Mouse (Mus musculus) forebrain, postnatal 0 days (tissue): ENCODE measurements around the gene Nlrp4c. TPM values are rescaled to one million over a fixed set of nuclear protein-coding genes. Genes with fewer than 3 reads are reported as not detected.

Experiments
- ATAC-seq: fragments of 200-750 bp; cut with Nextera tagmentation; 2 replicates; pipeline ENCODE4 v1.8.0; 2017; ENCODE audit warnings: mild to moderate bottlenecking, moderate library complexity
- DNase-seq: peaks from one replicate; pipeline ENCODE4 v3.0.0-alpha.2; 2015
- H3K27ac ChIP-seq: fragments of 300-500 bp; sonication (generic); 2 replicates; pipeline ENCODE4 v1.5.1; 2014; ENCODE audit warnings: low read depth, mild to moderate bottlenecking, antibody characterized with exemption, low read length, moderate library complexity, mixed read lengths
- H3K27me3 ChIP-seq: fragments of 300-500 bp; sonication (generic); 2 replicates; pipeline ENCODE4 v1.6.1; 2014; ENCODE audit warnings: mild to moderate bottlenecking, low read length, mixed read lengths; ENCODE audit not compliant: insufficient read depth
- H3K36me3 ChIP-seq: fragments of 300-500 bp; sonication (generic); 2 replicates; pipeline ENCODE4 v1.6.1; 2014; ENCODE audit warnings: mild to moderate bottlenecking, moderate library complexity; ENCODE audit not compliant: insufficient read depth
- H3K4me1 ChIP-seq: fragments of 300-500 bp; sonication (generic); 2 replicates; pipeline ENCODE4 v1.6.1; 2014; ENCODE audit warnings: antibody characterized with exemption; ENCODE audit not compliant: insufficient read depth
- H3K4me2 ChIP-seq: fragments of 300-500 bp; sonication (generic); 2 replicates; pipeline ENCODE4 v1.6.1; 2014; ENCODE audit warnings: low read depth, mild to moderate bottlenecking, moderate library complexity
- H3K4me3 ChIP-seq: fragments of 300-500 bp; sonication (generic); 2 replicates; pipeline ENCODE4 v1.5.1; 2014; ENCODE audit warnings: low read depth, low read length, mixed read lengths
- H3K9ac ChIP-seq: fragments of 300-500 bp; sonication (generic); 2 replicates; pipeline ENCODE4 v1.6.1; 2014; ENCODE audit warnings: mild to moderate bottlenecking
- H3K9me3 ChIP-seq: fragments of 300-500 bp; sonication (generic); 2 replicates; pipeline ENCODE4 v1.6.1; 2016; ENCODE audit warnings: low read length
- CTCF ChIP-seq: sonication (generic); IDR thresholded peaks from 2 replicates; pipeline ENCODE4 v1.5.1; 2016; ENCODE audit warnings: antibody characterized with exemption, control low read depth, low read depth
- WGBS: fragments of 180-500 bp; shearing (Covaris S2); extraction: QIAGEN DNeasy Blood & Tissue Kit; methylation state at CpG from one replicate; pipeline ENCODE4 v1.1.7; 2014; 5-methylcytosine and 5-hydroxymethylcytosine counted together
- polyA plus RNA-seq: library from polyadenylated mRNA; unstranded; fragments of >200 nt; fragmentation: Nextera tagmentation; extraction: Ambion mirVana; gene quantifications from 2 replicates; pipeline ENCODE4 v1.2.1, GENCODE M21; 2015
- total RNA-seq: library from RNA; depleted of rRNA; stranded (reverse); fragments of >200 nt; gene quantifications from 2 replicates; pipeline ENCODE4 v1.2.3, GENCODE M21; 2014

The Nlrp4c gene
- total and polyA plus RNA-seq, 2 experiments from 2014 or later = not detected

DNA sequence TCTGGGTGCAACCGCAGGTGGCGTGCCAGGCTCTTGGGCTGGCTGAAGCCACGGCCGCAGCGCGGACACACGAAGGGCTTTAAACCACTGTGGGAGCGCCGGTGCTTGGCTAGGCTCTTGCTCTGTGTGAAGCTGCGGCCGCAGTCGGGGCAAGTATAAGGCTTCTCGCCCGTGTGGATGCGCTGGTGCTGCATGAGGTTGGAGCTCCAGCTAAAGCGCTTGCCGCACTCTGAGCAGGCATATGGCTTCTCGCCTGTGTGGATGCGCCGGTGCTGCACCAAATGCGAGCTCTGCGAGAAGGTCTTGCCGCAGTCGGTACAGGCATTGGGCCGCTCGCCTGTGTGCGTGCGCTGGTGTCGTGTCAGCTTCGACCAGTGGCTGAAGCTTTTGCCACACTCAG lies 87.7 kb downstream of the Nlrp4c start:
- ATAC-seq = no peak

DNA sequence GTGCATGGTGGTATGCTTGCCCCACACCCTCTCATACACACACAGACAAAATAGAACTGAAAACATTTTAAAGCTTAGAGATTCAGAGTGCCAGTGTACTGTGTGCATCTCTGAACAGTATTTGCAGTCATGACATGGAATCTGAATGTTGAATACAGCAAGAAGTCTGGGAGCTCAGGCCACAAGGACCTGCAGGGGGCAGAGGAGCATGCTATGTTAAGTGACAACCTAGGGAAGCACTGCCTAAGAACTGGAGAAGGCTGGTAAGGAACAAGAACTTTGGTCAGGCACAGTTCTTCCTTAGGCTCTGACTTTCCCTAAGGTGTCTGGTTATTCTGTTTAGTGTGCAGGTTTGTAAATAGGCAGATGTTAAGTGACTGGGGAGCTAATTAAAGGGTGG lies 91.5 kb downstream of the Nlrp4c start:
- Histone ChIP-seq H3K4me2 (no peak overlapping the region), H3K27ac (no peak overlapping the region), H3K9ac (no peak overlapping the region), H3K27me3 (no peaks in the 10 kb centered on the region), H3K4me3 (no peak overlapping the region), H3K36me3 (peaks cover 34% of the 10 kb centered on the region), H3K9me3 (peaks cover 5% of the 10 kb centered on the region; the same call in 1 of the 2 replicates), H3K4me1 (no peaks in the 10 kb centered on the region)
- ATAC-seq (no peak), DNase-seq (no peak)
- TF ChIP-seq CTCF = peak; percentile 29; the same call in 1 of the 2 replicates

More for the DNA sequence above, 87.7 kb downstream of the Nlrp4c start:
- H3K4me2 ChIP-seq = no peak overlapping the region
- WGBS = 83% methylated on average over 30 of the region's 30 CpGs
- H3K27me3 ChIP-seq = no peaks in the 10 kb centered on the region
- H3K4me3 ChIP-seq = no peak overlapping the region
- no peak overlapping the region for H3K27ac ChIP-seq
- TF ChIP-seq CTCF = no peak
- no peaks in the 10 kb centered on the region for H3K4me1 ChIP-seq
- H3K36me3 ChIP-seq = peaks cover 22% of the 10 kb centered on the region
- H3K9ac ChIP-seq = no peak overlapping the region
- H3K9me3 ChIP-seq = peaks cover 5% of the 10 kb centered on the region; the same call in 1 of the 2 replicates
- DNase-seq = no peak

DNA sequence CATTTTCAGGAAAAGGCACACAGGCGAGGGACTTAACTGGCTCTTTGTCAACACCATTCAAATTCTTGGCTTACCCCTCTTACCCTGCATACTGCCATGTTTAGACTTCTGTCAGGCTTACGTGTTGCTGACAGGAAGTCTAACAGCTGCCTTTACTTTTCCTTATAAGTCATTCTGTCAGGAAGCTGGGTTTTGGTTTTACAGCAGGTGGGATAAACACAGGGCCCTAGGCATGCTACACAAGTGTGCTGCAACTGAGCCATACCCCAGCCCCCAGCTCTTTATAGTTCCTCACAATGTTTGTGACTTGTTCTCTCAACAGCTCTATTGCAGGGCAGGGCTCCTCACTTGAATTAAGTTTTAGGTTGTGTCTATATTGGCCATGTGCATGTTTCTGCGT lies 94.3 kb downstream of the Nlrp4c start:
- Histone ChIP-seq H3K4me1 (no peaks in the 10 kb centered on the region), H3K9ac (no peak overlapping the region), H3K4me2 (no peak overlapping the region), H3K27me3 (no peaks in the 10 kb centered on the region), H3K4me3 (no peak overlapping the region), H3K36me3 (peaks cover 19% of the 10 kb centered on the region; the same call in 1 of the 2 replicates), H3K9me3 (no peaks in the 10 kb centered on the region), H3K27ac (no peak overlapping the region)
- no peak for TF ChIP-seq CTCF
- DNase-seq (no peak), ATAC-seq (no peak)
- 74% methylated on average over 3 of the region's 3 CpGs for WGBS

DNA sequence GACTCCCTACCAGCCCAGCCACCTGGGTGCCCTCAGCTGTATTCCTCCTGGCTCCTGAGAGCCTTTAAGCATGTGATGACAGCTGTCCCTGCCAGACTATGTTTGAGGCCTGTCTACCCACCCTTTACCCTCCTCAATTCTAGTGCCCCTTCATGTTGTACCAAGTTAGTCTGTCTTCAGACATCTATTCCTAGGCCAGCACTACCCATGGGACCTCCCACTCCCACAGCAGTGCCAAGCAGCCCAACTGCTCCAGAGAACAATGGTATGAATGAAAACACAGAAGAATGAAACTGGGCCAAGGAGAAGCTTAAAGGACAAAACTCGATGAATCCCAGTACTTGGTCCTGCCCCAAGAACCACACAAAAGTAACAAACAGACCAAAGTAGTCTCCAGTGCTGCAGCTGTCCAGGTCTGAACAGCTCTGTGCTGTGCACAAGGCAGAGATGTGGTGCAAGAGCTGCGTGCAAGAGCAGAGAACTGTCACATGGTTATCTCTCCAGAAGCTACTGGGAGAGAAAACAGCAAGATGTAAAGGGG lies 99.1 kb downstream of the Nlrp4c start:
- H3K27me3 ChIP-seq = no peaks in the 10 kb centered on the region
- H3K4me1 ChIP-seq = no peaks in the 10 kb centered on the region
- H3K9me3 ChIP-seq = no peaks in the 10 kb centered on the region
- peaks cover 19% of the 10 kb centered on the region; the same call in 1 of the 2 replicates for H3K36me3 ChIP-seq
- 39% methylated on average over 2 of the region's 2 CpGs for WGBS
- H3K9ac ChIP-seq = no peak overlapping the region
- no peak for TF ChIP-seq CTCF
- no peak overlapping the region for H3K4me2 ChIP-seq
- H3K27ac ChIP-seq = 0 out of 2 replicates have a peak overlapping the region, but pooled peaks have one; percentile 50
- DNase-seq (peak; percentile 43), ATAC-seq (peak; percentile 78)
- no peak overlapping the region for H3K4me3 ChIP-seq

DNA sequence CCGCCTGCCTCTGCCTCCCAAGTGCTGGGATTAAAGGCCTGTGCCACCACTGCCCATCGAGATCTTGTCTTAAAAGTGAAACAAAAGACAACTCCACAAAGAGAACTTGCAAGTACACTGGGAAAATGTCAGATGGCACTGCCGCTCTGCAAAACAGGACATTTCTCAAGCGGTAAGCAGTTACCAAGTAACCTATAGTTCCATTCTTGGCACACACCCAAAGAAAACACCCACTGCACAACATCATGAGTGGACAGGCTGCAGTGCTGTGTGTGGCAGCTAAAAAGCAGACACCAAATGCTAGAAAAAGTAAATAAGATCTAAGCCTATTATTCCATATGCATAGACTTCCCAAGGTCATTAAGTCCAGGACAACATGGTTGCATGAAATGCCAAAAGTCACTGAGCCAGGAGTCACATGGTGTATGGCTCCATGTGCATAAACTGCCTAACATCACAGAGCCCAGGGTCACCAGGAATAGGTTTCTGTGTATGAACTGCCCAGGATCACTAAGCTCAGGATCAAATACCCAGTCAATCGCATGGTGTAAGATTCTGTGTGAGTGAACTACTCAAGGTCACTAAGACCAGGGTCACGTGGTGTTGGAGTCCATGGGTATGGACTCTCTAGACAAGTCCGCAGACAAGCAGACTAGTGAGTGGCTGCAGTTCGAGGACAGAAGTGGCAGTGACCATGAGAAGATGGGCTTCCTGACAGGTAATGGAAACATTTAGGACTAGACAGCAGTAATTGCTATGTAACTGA lies 100.6 kb downstream of the Nlrp4c start:
- DNase-seq = no peak
- TF ChIP-seq CTCF = no peak
- no peaks in the 10 kb centered on the region for H3K27me3 ChIP-seq
- H3K27ac ChIP-seq = no peak overlapping the region
- no peaks in the 10 kb centered on the region for H3K4me1 ChIP-seq
- H3K36me3 ChIP-seq = peaks cover 12% of the 10 kb centered on the region; the same call in 1 of the 2 replicates
- H3K9me3 ChIP-seq = no peaks in the 10 kb centered on the region
- H3K4me3 ChIP-seq = no peak overlapping the region
- no peak overlapping the region for H3K9ac ChIP-seq
- no peak overlapping the region for H3K4me2 ChIP-seq
- no peak for ATAC-seq
- WGBS = 77% methylated on average over 8 of the region's 8 CpGs

DNA sequence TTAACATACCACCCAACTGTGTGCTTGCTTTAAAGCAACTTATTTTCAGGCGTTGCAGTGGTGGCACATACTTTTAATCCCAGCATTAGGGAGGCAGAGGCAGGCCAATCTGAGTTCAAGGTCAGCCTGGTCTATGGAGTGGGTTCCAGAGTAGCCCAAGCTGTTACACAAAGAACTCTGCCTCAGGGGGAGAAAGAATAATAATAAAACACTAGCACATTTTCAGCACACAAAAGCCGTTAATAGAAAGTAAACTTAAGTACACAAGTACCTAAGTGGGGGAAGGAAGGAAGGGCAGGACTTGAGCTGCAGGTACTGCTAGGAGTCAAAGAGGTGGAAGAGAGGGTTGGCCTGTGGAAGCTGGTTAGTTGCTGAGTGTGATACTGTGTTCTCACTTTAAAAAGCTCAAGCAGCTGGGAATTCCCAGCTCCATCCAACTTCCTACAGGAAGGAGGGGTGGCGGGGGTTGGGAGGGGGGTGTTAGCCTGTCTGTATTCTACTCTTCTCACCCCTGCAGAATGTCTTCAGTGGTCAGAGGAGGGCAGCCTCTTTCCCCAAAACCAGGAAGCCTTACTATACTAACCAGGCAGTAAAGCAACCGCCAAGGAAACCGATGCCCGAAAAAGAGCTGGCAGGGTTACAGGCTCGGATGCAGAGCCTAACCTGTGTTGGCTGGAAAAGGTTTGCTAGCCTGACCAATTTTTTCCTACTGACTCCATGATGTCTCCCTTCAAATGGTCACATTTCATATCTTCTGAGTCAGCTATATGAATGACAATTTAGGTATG lies 101.4 kb downstream of the Nlrp4c start:
- H3K27me3 ChIP-seq = no peaks in the 10 kb centered on the region

More for the DNA sequence above, 101.4 kb downstream of the Nlrp4c start:
- no peaks in the 10 kb centered on the region for H3K9me3 ChIP-seq
- no peak overlapping the region for H3K4me3 ChIP-seq
- 73% methylated on average over 7 of the region's 7 CpGs for WGBS
- DNase-seq (no peak), ATAC-seq (no peak)
- H3K9ac ChIP-seq = no peak overlapping the region
- H3K4me2 ChIP-seq = no peak overlapping the region
- TF ChIP-seq CTCF = no peak
- H3K36me3 ChIP-seq = peaks cover 8% of the 10 kb centered on the region; the same call in 1 of the 2 replicates
- no peak overlapping the region for H3K27ac ChIP-seq
- no peaks in the 10 kb centered on the region for H3K4me1 ChIP-seq
